Mouse (Mus musculus) cerebellum, postnatal 36 days (tissue): ENCODE results near the gene Naga.

Experiments
- DNase-seq, 2 experiments: peaks; one replicate each; pipeline ENCODE4 v3.0.0; 2021 to 2022; ENCODE audit warnings: mixed read lengths in 2 of 2

Naga gene

GRCm38 (mm10) chr15:82335194-82335593 is 3.5 kb downstream of the Naga start:
- DNase-seq, result peak; percentile 51 to 57

DNA sequence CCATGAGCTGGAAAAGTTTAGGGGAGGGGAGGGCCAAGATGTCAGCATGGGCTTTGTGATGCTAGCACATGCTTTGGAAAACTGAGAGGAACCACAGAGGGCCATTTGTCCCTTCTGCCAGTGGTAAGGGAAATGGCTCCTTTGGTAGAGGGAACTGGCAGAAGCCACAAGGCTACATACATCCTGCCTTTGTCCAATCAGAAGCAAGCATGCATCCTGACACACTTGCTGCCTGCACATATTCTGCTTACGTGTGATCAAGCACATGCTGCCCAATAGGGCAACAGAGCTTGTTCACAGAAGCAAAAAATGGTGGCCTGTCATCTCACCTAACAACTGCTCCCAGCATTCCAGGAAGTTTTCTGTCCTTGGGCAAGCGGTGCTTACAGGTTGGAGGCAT is 13.3 kb downstream of the Naga start:
- DNase-seq, result no peak

GRCm38 (mm10) chr15:82322195-82322594 is 16.5 kb downstream of the Naga start:
- no peak for DNase-seq

DNA sequence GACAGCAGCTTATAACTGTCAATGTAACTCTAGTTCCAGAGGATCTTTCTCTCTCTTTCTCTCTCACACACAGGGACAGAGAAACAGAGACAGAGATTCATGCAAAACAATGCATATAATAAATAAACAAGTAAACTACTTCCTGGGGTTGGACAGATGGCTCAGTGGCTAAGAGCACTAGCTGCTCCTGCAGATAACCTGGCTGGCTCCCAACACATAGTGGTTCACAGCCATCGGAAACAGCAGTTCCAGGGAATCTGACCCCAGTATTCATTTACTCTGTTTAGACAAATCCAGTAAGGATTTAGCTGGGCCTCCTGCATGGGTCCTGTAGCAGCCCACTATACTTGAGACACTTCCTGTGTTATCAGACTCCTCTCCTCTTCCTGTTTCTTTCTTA is 19.1 kb downstream of the Naga start:
- no peak for DNase-seq

- DNase-seq, result no peak
These were observed 20.9 kb downstream of the Naga start for GRCm38 (mm10) chr15:82317839-82318238.

DNA sequence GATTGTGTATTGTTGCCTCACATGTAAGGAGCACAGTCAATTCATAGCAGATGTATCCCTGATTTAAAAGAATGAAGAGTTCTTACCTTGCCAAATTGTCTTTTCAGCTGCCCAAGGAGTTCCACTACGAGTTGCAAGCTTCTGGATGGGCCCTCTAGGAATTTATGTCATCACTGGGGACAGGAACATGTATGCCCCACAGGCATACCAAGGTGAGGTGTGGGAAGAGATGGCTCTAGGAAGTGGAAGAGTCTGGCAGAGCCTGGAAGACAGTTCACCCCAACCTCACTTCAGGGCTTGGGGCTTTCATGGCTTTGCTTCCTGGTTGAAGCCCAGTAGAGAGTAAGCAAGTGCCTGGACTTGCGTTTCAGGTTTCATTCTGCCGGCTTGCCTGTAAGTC is 30.3 kb downstream of the Naga start:
- no peak for DNase-seq

DNA sequence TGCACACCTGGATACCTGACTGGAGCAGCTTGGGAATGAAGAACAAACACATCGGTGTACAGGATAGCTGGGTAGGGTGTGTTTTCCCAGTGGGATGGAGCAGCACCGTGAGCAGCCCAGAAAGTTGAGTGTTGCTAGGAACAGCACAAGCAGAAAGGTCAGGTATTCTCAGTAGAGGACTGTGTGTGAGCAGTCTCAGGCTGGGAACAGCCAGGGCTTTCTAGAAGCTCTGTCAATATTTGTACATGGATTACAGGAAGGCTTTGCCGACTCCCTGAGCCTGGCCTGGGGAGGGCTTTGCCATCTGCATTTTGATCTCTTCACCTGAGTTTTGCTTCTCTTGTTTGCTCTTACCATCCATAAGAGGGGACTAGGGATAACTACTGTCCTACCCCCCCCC is 31.6 kb downstream of the Naga start:
- DNase-seq, result no peak

- peak in 1 of 2 experiments; percentile 17 for DNase-seq
These were observed 39.8 kb downstream of the Naga start, which contains the start of gene Wbp2nl for GRCm38 (mm10) chr15:82298764-82299561. Gene Wbp2nl, plus strand, starts transcription at chr15:82298954.

DNA sequence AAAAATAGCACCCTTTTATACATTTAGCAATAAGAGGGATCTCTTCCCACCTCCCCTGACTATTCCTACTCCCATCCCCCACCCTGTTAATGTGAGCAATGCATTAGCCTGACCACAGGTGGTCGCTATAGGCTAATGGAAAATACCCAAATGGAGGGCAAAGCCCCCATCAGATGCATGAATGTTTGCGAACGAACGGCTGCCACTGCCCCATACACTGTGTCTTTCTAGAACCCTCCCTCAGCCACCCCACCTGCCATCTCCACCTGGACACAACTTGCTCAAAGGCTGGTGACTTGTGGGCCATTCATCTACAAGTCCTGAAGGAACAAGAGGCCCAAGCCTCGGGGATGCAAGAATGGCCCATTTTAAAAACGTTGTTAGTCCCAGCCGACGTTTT is 44.7 kb downstream of the Naga start:
- peak in 1 of 2 experiments; percentile 23 for DNase-seq

DNA sequence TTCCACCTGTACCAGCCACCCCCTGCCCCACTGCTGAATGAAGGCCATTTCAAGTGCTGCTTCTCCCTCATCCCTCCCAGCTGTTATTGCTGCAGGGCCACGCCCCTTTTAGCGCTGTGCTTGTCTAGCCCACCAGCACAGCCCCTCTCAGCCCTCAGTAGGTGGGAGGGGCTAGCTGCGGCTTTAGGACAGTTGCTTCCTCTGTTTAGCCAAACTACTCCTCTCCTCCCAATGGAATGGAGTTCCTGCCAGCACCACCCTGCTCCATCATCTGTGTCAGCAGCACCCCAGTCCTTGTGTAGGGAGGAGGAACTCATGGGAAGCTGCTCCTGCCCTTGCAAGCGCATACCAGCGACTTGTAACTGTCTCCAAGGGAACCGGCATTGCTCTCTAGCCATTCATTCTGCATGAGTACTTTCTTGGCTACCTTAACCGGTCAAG is 45.4 kb downstream of the Naga start:
- DNase-seq, result peak in 1 of 2 experiments; percentile 21

DNA sequence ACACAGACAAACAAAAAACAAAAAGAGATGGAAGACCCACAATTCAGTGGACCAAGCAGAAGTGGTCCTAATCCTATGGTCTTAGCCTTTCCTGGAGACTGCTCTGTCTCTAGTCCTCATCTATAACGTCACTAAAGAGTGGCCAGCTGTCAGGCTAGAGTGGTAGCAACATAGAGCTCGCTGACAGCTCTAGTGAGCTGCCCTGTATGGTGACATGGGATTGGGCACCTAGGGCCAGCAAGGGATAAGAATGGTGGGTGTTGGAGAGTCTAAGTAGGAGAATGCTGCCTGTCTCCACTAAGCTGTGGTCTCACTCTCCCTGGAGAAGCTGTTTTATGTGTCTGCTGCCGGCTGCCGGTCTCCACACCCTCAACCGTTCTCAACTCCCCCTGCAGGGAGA is 45.9 kb downstream of the Naga start:
- DNase-seq, result no peak

- DNase-seq, result no peak
These were observed 48.5 kb downstream of the Naga start for GRCm38 (mm10) chr15:82290252-82290651.

DNA sequence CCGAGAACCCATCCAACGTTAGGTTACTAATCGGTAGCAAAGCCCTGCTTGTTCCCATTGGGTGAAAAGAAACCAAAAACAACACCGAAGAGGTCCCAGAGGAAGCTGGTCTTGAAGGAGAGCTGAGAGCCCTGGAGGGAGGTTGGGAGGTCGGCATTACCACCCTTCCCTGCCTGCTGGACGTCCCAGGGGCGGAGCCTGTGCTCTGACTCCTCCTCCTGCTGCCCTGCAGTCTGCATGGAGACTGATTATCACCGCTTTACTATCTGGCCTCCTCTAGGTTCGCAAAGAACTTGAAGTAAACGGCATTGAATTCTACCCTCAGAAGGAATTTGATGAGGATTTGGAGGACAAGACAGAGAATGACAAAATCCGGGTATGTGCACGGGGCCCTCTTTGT is 52.6 kb downstream of the Naga start:
- no peak for DNase-seq

DNA sequence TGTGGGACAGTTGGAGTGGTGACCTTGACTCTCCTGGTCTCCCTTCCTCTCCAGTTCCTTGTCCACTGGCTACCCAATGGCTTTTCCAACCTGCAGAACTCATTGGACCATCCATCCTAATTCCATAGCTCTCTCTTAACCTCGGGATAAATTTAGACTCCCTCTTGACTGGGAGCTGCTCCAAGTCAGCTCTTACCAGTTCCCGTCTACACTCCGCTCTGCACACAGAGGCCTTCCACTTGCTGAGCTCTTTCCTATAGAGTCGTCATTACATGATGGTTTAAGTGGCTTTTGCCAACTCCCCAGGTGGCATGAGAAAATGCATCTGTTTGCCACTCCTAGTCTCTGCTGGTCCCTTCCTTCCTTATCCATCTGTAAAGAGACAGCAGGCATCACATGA is 58.1 kb downstream of the Naga start:
- no peak for DNase-seq
